ENCODE assay signal across 22 mouse cellular contexts in genomic region chr7:121282154-121282553, GRCm38 (mm10).
"Had no signal": no experiment of that assay in that cellular context is flagged by ENCODE, and none has a peak within 500 bp of the region (broad histone marks: within the 10 kb centered on the region; RNA-seq: fewer than 3 reads in every experiment).

No protein-coding gene starts in this region.

- H3K27ac ChIP-seq: layer of hippocampus, adult 2 months; limb, embryonic 10.5 days; limb, embryonic 13.5 days; liver, embryonic 12.5 days; liver, embryonic 15.5 days; lung, embryonic 15.5 days; midbrain, embryonic 10.5 days; midbrain, embryonic 13.5 days; stomach, postnatal 0 days had no signal

- H3K9me3 ChIP-seq: limb, embryonic 10.5 days; limb, embryonic 13.5 days; liver, embryonic 12.5 days; liver, embryonic 15.5 days; lung, embryonic 15.5 days; midbrain, embryonic 10.5 days; midbrain, embryonic 13.5 days had no signal

- H3K9ac ChIP-seq: limb, embryonic 13.5 days; liver, embryonic 12.5 days; liver, embryonic 15.5 days; lung, embryonic 15.5 days; midbrain, embryonic 13.5 days had no signal

- H3K4me1 ChIP-seq: limb, embryonic 10.5 days; limb, embryonic 13.5 days; liver, embryonic 12.5 days; liver, embryonic 15.5 days; lung, embryonic 15.5 days; megakaryocyte, embryonic 14.5 days; midbrain, embryonic 10.5 days; midbrain, embryonic 13.5 days had no signal

- H3K36me3 ChIP-seq: limb, embryonic 10.5 days; limb, embryonic 13.5 days; liver, embryonic 12.5 days; liver, embryonic 15.5 days; lung, embryonic 15.5 days; midbrain, embryonic 10.5 days; midbrain, embryonic 13.5 days had no signal

- H3K4me2 ChIP-seq: limb, embryonic 13.5 days; liver, embryonic 12.5 days; liver, embryonic 15.5 days; lung, embryonic 15.5 days; midbrain, embryonic 13.5 days had no signal

- ATAC-seq: intestine, embryonic 16.5 days; liver, embryonic 12.5 days; midbrain, embryonic 13.5 days; midbrain, embryonic 16.5 days had no signal

- H3K27me3 ChIP-seq: liver, embryonic 12.5 days; liver, embryonic 15.5 days; lung, embryonic 15.5 days; megakaryocyte, embryonic 14.5 days; midbrain, embryonic 13.5 days had no signal

- H3K4me3 ChIP-seq: layer of hippocampus, adult 2 months; limb, embryonic 10.5 days; limb, embryonic 13.5 days; liver, embryonic 12.5 days; liver, embryonic 15.5 days; lung, embryonic 15.5 days; megakaryocyte, embryonic 14.5 days; midbrain, embryonic 10.5 days; midbrain, embryonic 13.5 days had no signal

- DNase-seq: kidney, adult 18-20 months; kidney, adult 9 months; kidney, postnatal 25 days; layer of hippocampus, adult 9-11 months; liver; lung, adult 18-20 months; lung, postnatal 10 days; lung, postnatal 36 days; right cerebral cortex, postnatal 4 days; thymus, postnatal 36 days had no signal
